Mouse (Mus musculus) heart, postnatal 0 days (tissue): ENCODE data around the gene Hoxa6.

Experiments used
- CTCF ChIP-seq: IDR thresholded peaks from 2 replicates; pipeline ENCODE4 v1.5.1; 2016; ENCODE audit warnings: antibody characterized with exemption, control low read depth, low read depth
- EP300 ChIP-seq: IDR thresholded peaks from 2 replicates; pipeline ENCODE4 v1.6.1; 2016; ENCODE audit warnings: antibody characterized with exemption, low read depth

DNA sequence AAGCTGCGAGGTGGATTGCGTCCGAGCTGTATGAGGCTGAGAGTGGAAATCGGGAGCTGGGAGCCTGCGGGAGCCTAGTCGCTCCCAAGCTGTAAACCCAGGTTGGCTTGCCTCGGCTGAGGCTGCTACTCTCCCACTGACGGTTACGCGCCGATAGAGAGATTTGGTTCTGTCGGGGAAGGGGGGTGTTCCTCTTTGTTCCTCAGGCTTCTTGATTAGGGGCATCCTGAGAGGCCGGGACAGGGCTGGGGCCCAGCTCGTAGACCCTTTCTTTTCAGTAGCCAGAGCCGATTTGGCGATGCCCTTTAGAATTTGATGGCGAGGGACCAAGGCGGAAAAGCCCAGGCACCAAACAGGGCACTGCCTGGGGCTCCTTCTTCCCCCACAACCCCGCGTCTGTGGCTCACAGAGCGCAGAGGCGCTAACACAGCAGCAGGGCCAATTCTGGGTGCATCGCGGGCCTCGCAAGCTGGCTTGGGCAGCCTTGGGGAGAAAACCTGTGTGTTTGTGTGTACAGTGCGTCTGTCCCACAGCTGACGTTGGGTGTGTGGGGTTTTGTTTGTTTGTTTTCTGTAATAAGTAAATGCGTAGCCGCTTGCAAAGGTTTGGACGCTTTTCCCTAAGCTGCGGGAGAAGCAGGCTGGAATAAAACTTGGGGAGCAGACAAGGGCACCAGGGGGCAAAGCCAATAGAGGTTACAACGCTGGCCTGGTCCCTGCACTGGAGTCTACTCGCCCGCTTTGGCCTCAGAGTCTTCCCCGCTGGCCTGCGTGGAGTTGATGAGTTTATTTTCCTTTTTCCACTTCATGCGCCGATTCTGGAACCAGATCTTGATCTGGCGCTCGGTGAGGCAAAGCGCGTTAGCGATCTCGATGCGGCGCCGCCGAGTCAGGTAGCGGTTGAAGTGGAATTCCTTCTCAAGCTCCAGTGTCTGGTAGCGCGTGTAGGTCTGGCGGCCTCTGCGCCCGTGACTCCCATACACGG lies 2.6 kb downstream of the Hoxa6 start:
- TF ChIP-seq CTCF (no peak), EP300 (no peak)
